In the genomic region with DNA sequence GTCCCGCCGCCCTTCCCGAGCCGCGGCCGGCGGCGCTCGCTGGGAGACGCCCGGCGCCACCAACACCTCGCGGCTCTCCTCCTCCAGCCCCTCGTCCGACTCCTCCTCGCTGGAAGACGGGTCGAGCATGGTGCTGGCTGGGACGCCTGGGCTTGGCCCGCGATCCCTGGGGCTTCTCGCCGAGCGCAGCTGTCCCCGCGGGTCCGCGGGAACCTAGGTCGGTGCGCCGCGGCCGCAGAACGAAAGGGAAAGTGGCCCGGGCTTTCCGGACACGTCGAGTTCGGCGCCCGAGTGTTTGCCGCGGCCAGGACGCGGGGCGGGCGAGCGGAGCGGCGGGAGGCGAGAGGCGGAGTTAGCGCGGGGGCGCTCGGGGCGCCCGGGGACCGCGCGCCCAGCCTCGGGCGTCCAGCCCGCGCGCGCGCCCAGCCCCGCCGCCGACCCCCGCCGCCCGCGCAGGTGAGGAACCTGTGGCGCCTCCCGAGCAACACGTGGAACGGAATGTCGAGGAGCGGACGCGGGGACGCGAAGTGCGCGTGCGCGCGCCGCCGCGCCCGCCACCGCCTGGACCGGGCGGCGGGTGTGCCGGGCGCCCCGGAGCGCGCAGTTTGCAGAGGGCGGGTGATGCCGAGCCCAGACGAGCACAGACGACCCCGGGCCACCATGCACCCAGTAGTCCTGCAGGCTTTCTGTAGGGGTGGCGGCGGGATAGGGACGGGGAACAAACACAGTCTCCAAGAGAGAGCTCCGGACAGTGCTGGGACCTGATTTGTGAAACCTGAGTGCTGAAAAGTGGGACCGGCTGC, we compare ENCODE assay signal across 9 mouse cellular contexts. TPM values are rescaled to one million over a fixed set of nuclear protein-coding genes. Genes with fewer than 3 reads are reported as not detected.
DNase-seq lines count a peak whose midpoint lies in the region; ATAC-seq and TF ChIP-seq lines count a peak whose summit lies in the region.
"Had no signal": no experiment of that assay in that cellular context is flagged by ENCODE, and none has a peak within 500 bp of the region (broad histone marks: within the 10 kb centered on the region; RNA-seq: fewer than 3 reads in every experiment).

A gene (minus strand): TSS at position 413 of the 803 bp plus-strand sequence.

- H3K9ac ChIP-seq in embryonic facial prominence, embryonic 15.5 days = peak within 1 kb of the TSS; percentile 31
- peak within 1 kb of the TSS; percentile 81 for H3K9ac ChIP-seq in heart, embryonic 13.5 days
- peak within 1 kb of the TSS; percentile 70 for H3K9ac ChIP-seq in kidney, embryonic 15.5 days
- no peak within 1 kb of the TSS; the same call in 1 of the 2 replicates for H3K9ac ChIP-seq in liver, embryonic 12.5 days
- peak within 1 kb of the TSS; percentile 64 for H3K9ac ChIP-seq in midbrain, postnatal 0 days (replicated peaks; ENCODE audit: low read length, poor library complexity, severe bottlenecking)

- peak; percentile 76 for ATAC-seq in embryonic facial prominence, embryonic 15.5 days (ENCODE audit: insufficient number of reproducible peaks, low FRiP score, low TSS enrichment, low read depth)
- ATAC-seq in heart, embryonic 13.5 days (ENCODE audit: extremely low read depth, insufficient number of reproducible peaks, low FRiP score, low TSS enrichment) = peak; percentile 42; the same call in 1 of the 2 replicates
- peak; percentile 86 for ATAC-seq in kidney, embryonic 15.5 days (replicated peaks; ENCODE audit: low FRiP score)
- ATAC-seq in liver, embryonic 12.5 days = peak; percentile 35
- peak; percentile 69 for ATAC-seq in midbrain, postnatal 0 days (ENCODE audit: low FRiP score)

- H3K27ac ChIP-seq in embryonic facial prominence, embryonic 15.5 days (replicated peaks) = no peak within 1 kb of the TSS
- H3K27ac ChIP-seq in heart, embryonic 13.5 days (replicated peaks) = no peak within 1 kb of the TSS
- peak within 1 kb of the TSS; percentile 71 for H3K27ac ChIP-seq in kidney, embryonic 15.5 days
- H3K27ac ChIP-seq in liver, embryonic 12.5 days = no peak within 1 kb of the TSS
- H3K27ac ChIP-seq in midbrain, postnatal 0 days (ENCODE audit: low read depth, low read length) = peak within 1 kb of the TSS; percentile 49; the same call in 1 of the 2 replicates

- no peaks in the 10 kb centered on the region for H3K36me3 ChIP-seq in embryonic facial prominence, embryonic 15.5 days
- no peaks in the 10 kb centered on the region for H3K36me3 ChIP-seq in heart, embryonic 13.5 days
- no peaks in the 10 kb centered on the region for H3K36me3 ChIP-seq in kidney, embryonic 15.5 days
- no peaks in the 10 kb centered on the region for H3K36me3 ChIP-seq in liver, embryonic 12.5 days
- no peaks in the 10 kb centered on the region for H3K36me3 ChIP-seq in midbrain, postnatal 0 days (ENCODE audit: insufficient read depth, low read length)
- H3K36me3 ChIP-seq: G1E had no signal

- under 1% methylated on average over 114 of the region's 114 CpGs for WGBS in embryonic facial prominence, embryonic 15.5 days
- 1% methylated on average over 95 of the region's 114 CpGs for WGBS in heart, embryonic 13.5 days
- under 1% methylated on average over 114 of the region's 114 CpGs for WGBS in kidney, embryonic 15.5 days
- 1% methylated on average over 89 of the region's 114 CpGs for WGBS in liver, embryonic 12.5 days (ENCODE audit: insufficient replicate concordance)
- WGBS in midbrain, postnatal 0 days = 0% methylated on average over 87 of the region's 114 CpGs

- DNase-seq in thymus, postnatal 4 days = peak; percentile 30
- no peak for DNase-seq in thymus, postnatal 0 days (ENCODE audit: low spot score)
- peak; percentile 44 for DNase-seq in midbrain, postnatal 0 days (ENCODE audit: low spot score)
- DNase-seq in testis, postnatal 14 days (ENCODE audit: low spot score) = peak; percentile 65

- no peak for TF ChIP-seq CTCF in midbrain, postnatal 0 days (IDR thresholded peaks at IDR 0.05)

- peaks cover 31% of the 10 kb centered on the region for H3K27me3 ChIP-seq in embryonic facial prominence, embryonic 15.5 days
- peaks cover 33% of the 10 kb centered on the region for H3K27me3 ChIP-seq in heart, embryonic 13.5 days (replicated peaks)
- peaks cover 17% of the 10 kb centered on the region for H3K27me3 ChIP-seq in kidney, embryonic 15.5 days
- peaks cover 41% of the 10 kb centered on the region for H3K27me3 ChIP-seq in liver, embryonic 12.5 days (replicated peaks)
- peaks cover 24% of the 10 kb centered on the region; the same call in 1 of the 2 replicates for H3K27me3 ChIP-seq in midbrain, postnatal 0 days (ENCODE audit: insufficient read depth, low read length)

- H3K4me1 ChIP-seq in embryonic facial prominence, embryonic 15.5 days = peaks cover 12% of the 10 kb centered on the region
- 0 out of 2 replicates have a peak, but pooled peaks cover 5% of the 10 kb centered on the region for H3K4me1 ChIP-seq in heart, embryonic 13.5 days
- H3K4me1 ChIP-seq in kidney, embryonic 15.5 days = peaks cover 14% of the 10 kb centered on the region
- H3K4me1 ChIP-seq in liver, embryonic 12.5 days = no peaks in the 10 kb centered on the region
- peaks cover 4% of the 10 kb centered on the region; the same call in 1 of the 2 replicates for H3K4me1 ChIP-seq in midbrain, postnatal 0 days (ENCODE audit: insufficient read depth, low read length)

- peak within 1 kb of the TSS; percentile 66 for H3K4me3 ChIP-seq in embryonic facial prominence, embryonic 15.5 days (replicated peaks)
- peak within 1 kb of the TSS; percentile 80 for H3K4me3 ChIP-seq in heart, embryonic 13.5 days
- peak within 1 kb of the TSS; percentile 74 for H3K4me3 ChIP-seq in kidney, embryonic 15.5 days (replicated peaks)
- H3K4me3 ChIP-seq in liver, embryonic 12.5 days = peak within 1 kb of the TSS; percentile 57
- H3K4me3 ChIP-seq in midbrain, postnatal 0 days (ENCODE audit: low read depth, low read length) = peak within 1 kb of the TSS; percentile 74

- H3K9me3 ChIP-seq in embryonic facial prominence, embryonic 15.5 days (replicated peaks) = no peaks in the 10 kb centered on the region
- H3K9me3 ChIP-seq in heart, embryonic 13.5 days = no peaks in the 10 kb centered on the region
- no peaks in the 10 kb centered on the region for H3K9me3 ChIP-seq in kidney, embryonic 15.5 days (replicated peaks)
- H3K9me3 ChIP-seq in liver, embryonic 12.5 days (replicated peaks) = no peaks in the 10 kb centered on the region
- no peaks in the 10 kb centered on the region for H3K9me3 ChIP-seq in midbrain, postnatal 0 days (ENCODE audit: low read length)

- peak within 1 kb of the TSS; percentile 90 for H3K4me2 ChIP-seq in embryonic facial prominence, embryonic 15.5 days (replicated peaks)
- peak within 1 kb of the TSS; percentile 95 for H3K4me2 ChIP-seq in heart, embryonic 13.5 days
- H3K4me2 ChIP-seq in kidney, embryonic 15.5 days = peak within 1 kb of the TSS; percentile 95
- peak within 1 kb of the TSS; percentile 68 for H3K4me2 ChIP-seq in liver, embryonic 12.5 days
- peak within 1 kb of the TSS; percentile 94 for H3K4me2 ChIP-seq in midbrain, postnatal 0 days (ENCODE audit: low read depth, low read length, poor library complexity, severe bottlenecking)

RNA-seq across cellular contexts. Expression of the gene that starts here (rescaled TPM):
- polyA plus RNA-seq in thymus, postnatal 0 days (2015; fragmentation: Nextera tagmentation; extraction: Ambion mirVana) = 1.2 and 1.5 TPM in 2 replicates
- 5.3 and 7.5 TPM in 2 replicates for polyA plus RNA-seq in embryonic facial prominence, embryonic 15.5 days (2015; fragmentation: Nextera tagmentation; extraction: Ambion mirVana)
- polyA plus RNA-seq in heart, embryonic 13.5 days (2015; fragmentation: Nextera tagmentation; extraction: Ambion mirVana) = 0.78 and 1.1 TPM in 2 replicates
- 6.1 and 6.6 TPM in 2 replicates for polyA plus RNA-seq in kidney, embryonic 15.5 days (2015; fragmentation: Nextera tagmentation; extraction: Ambion mirVana)
- 0.11 and 0.13 TPM in 2 replicates for polyA plus RNA-seq in liver, embryonic 12.5 days (2016; fragmentation: Nextera tagmentation; extraction: Ambion mirVana)
- 21.9 and 23.0 TPM in 2 replicates for total RNA-seq in midbrain, postnatal 0 days (2014; rRNA removed)
- polyA plus RNA-seq in midbrain, postnatal 0 days (2015; fragmentation: Nextera tagmentation; extraction: Ambion mirVana) = 5.0 and 7.3 TPM in 2 replicates
- polyA plus RNA-seq: G1E had no signal

Comparison
In these comparisons a context has a peak if more than half of its experiments do, and no peak if none do; other contexts are left out.
1. Peak in ATAC-seq, H3K4me3 ChIP-seq and H3K4me2 ChIP-seq in liver, embryonic 12.5 days; RNA of the gene not detected or under 1 TPM.
2. ATAC-seq: peak in every context shown above with its lines; median percentile 86 in kidney, embryonic 15.5 days; 76 in embryonic facial prominence, embryonic 15.5 days; 69 in midbrain, postnatal 0 days; 42 in heart, embryonic 13.5 days; 35 in liver, embryonic 12.5 days.
3. H3K27ac ChIP-seq: peak in kidney, embryonic 15.5 days (single experiment) and midbrain, postnatal 0 days (single experiment); none in embryonic facial prominence, embryonic 15.5 days (single experiment), heart, embryonic 13.5 days (single experiment) and liver, embryonic 12.5 days (single experiment).
4. Peak in every context shown above with its lines, with median percentiles within 50 percentile points of each other: H3K4me2 ChIP-seq and H3K4me3 ChIP-seq.